Mouse (Mus musculus) small intestine, adult 2 months (tissue): ENCODE data around the gene Cd3eap.

ENCODE experiments used
- CTCF ChIP-seq: fragments of 200-500 bp; IDR thresholded peaks from 2 replicates; pipeline ENCODE4 v1.5.1; 2012; ENCODE audit warnings: low read depth, mild to moderate bottlenecking, control low read depth, inconsistent platforms, low read length, moderate library complexity, mixed read lengths; ENCODE audit not compliant: insufficient replicate concordance, insufficient read length; ENCODE audit errors: extremely low read depth
- POLR2A ChIP-seq: fragments of 200-500 bp; IDR thresholded peaks from 2 replicates; pipeline ENCODE4 v1.6.1; 2012; ENCODE audit warnings: low read depth, mild to moderate bottlenecking, control low read depth, inconsistent platforms, low read length, moderate library complexity

DNA sequence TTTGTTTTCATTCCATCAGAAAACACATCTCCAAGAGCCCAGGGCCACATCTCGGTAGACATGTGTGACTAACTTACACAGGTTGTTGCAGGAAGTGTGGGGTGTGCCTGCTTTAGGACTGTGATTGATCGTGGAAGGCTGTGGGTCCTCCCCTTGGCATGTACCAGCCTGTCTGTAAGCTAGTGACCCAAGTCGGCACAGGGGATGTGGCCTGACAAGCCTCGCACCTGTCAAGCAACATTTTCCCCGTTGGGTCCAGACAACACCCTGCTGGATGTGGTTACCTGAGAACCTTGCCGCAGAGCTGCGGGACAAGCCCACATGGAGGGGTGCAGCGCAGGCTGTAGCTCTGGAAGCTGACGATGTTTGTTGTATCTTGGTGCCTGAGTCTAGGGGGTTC lies 36.8 kb downstream of the Cd3eap start:
- no peak for TF ChIP-seq CTCF
- no peak for TF ChIP-seq POLR2A
